Mouse (Mus musculus) stomach, embryonic 16.5 days (tissue): ENCODE results near the gene Magoh. TPM values are rescaled to one million over a fixed set of nuclear protein-coding genes. Genes with fewer than 3 reads are reported as not detected.

Experiments used
- ATAC-seq: fragments of 200-750 bp; cut with Nextera tagmentation; 2 replicates; pipeline ENCODE4 v1.8.0; 2017; ENCODE audit warnings: moderate number of reproducible peaks, moderate TSS enrichment; ENCODE audit not compliant: insufficient read depth, low FRiP score
- H3K27ac ChIP-seq: fragments of 300-500 bp; sonication (generic); 2 replicates; pipeline ENCODE4 v1.5.1; 2014; ENCODE audit warnings: low read length
- H3K27me3 ChIP-seq: fragments of 300-500 bp; sonication (generic); 2 replicates; pipeline ENCODE4 v1.6.1; 2014; ENCODE audit warnings: low read length, control low read depth, mixed read lengths; ENCODE audit not compliant: control insufficient read depth, insufficient read depth
- H3K36me3 ChIP-seq: fragments of 300-500 bp; sonication (generic); 2 replicates; pipeline ENCODE4 v1.6.1; 2014; ENCODE audit warnings: low read length; ENCODE audit not compliant: control insufficient read depth, insufficient read depth
- H3K4me1 ChIP-seq: fragments of 300-500 bp; sonication (generic); 2 replicates; pipeline ENCODE4 v1.6.1; 2014; ENCODE audit warnings: low read length, control low read depth, mixed read lengths; ENCODE audit not compliant: control insufficient read depth, insufficient read depth
- H3K4me2 ChIP-seq: fragments of 300-500 bp; sonication (generic); 2 replicates; pipeline ENCODE4 v1.6.1; 2014; ENCODE audit warnings: low read depth, low read length, mixed read lengths
- H3K4me3 ChIP-seq: fragments of 300-500 bp; sonication (generic); replicated peaks from 2 replicates; pipeline ENCODE4 v1.5.1; 2014; ENCODE audit warnings: mild to moderate bottlenecking, low read length
- H3K9ac ChIP-seq: fragments of 300-500 bp; sonication (generic); 2 replicates; pipeline ENCODE4 v1.6.1; 2014; ENCODE audit warnings: low read length
- H3K9me3 ChIP-seq: fragments of 300-500 bp; sonication (generic); replicated peaks from 2 replicates; pipeline ENCODE4 v1.6.1; 2016; ENCODE audit warnings: low read length, control low read depth; ENCODE audit not compliant: control insufficient read depth
- WGBS: fragments of 180-500 bp; shearing (Covaris S2); extraction: QIAGEN DNeasy Blood & Tissue Kit; methylation state at CpG from one replicate; pipeline ENCODE4 v1.1.7; 2014; 5-methylcytosine and 5-hydroxymethylcytosine counted together
- polyA plus RNA-seq: library from polyadenylated mRNA; unstranded; fragments of >200 nt; fragmentation: Nextera tagmentation; extraction: Ambion mirVana; gene quantifications from 2 replicates; pipeline ENCODE4 v1.2.1, GENCODE M21; 2015

Gene Magoh
- polyA plus RNA-seq, 1 experiment from 2014 or later = 154 TPM

DNA sequence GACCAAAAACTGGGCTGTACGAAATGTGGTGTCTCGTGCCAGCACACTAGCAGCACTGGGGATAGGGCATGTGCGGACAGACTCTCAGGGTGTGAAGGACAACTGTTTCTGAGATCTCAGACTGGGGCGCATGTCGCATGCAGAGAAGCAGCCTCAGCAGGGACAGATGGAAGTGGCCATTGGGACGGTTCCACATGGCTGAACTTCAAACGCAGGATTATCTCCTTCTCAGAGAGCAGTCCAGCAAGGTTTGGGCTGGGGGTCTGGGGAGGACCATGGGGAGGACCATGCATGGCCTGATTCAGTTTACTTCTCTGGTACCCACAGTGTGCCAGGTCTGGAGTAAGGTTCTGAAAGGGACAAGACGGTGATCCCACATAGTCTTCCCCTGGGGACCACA, 35.9 kb upstream of the Magoh start:
- no peaks in the 10 kb centered on the region for H3K9me3 ChIP-seq
- H3K36me3 ChIP-seq = no peaks in the 10 kb centered on the region
- 92% methylated on average over 8 of the region's 8 CpGs for WGBS
- no peak for ATAC-seq
- no peaks in the 10 kb centered on the region for H3K4me1 ChIP-seq
- H3K4me2 ChIP-seq = no peak overlapping the region
- H3K4me3 ChIP-seq = no peak overlapping the region
- no peak overlapping the region for H3K9ac ChIP-seq
- peaks cover 12% of the 10 kb centered on the region for H3K27me3 ChIP-seq
- H3K27ac ChIP-seq = no peak overlapping the region

DNA sequence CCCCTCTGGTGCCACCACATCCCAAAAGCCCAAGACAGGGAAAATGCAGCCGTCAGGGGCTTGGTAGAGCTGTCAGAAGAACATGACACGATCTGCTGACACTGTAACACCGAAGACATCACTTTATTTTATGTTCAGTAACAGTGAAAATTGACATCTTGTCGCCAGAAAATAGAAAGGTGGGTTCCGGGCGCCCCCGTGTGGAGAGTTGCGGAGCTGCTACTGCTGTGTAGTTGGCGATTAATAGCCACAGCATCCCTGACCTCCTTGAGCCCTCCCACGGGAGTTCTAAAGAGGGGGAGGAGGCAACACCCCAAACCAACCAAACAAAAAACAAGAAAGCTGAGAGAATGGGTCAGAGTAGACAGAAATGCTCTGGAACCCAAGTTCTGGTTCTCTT, 34.6 kb upstream of the Magoh start:
- Histone ChIP-seq H3K27ac (no peak overlapping the region), H3K27me3 (peaks cover 12% of the 10 kb centered on the region), H3K4me1 (no peaks in the 10 kb centered on the region), H3K4me3 (no peak overlapping the region), H3K9me3 (no peaks in the 10 kb centered on the region), H3K9ac (no peak overlapping the region), H3K4me2 (no peak overlapping the region), H3K36me3 (no peaks in the 10 kb centered on the region)
- no peak for ATAC-seq
- WGBS = 1% methylated on average over 10 of the region's 10 CpGs

DNA sequence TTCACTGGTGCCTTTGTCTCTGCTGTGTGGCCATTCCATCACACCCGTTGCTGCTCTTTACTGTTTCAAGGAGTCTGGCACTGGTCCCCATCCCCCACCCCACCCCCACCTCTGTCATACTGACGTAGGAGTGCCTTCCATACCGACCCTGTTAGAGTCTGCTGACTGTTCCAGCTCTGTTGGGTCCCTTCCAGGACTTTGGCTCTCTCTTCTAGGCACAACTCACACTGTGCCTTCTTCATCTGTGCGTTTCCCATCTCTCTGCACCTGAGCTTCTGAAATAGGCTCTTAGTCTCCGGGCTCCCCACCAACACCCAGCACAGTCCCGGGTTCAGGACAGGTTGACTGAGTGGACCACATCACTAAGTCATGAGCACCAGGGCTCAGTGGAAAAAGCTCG, 32.8 kb upstream of the Magoh start:
- Histone ChIP-seq H3K36me3 (no peaks in the 10 kb centered on the region), H3K4me1 (no peaks in the 10 kb centered on the region), H3K4me3 (no peak overlapping the region), H3K27ac (no peak overlapping the region), H3K27me3 (peaks cover 12% of the 10 kb centered on the region), H3K4me2 (no peak overlapping the region), H3K9ac (no peak overlapping the region), H3K9me3 (no peaks in the 10 kb centered on the region)
- WGBS = 65% methylated on average over 7 of the region's 7 CpGs
- no peak for ATAC-seq

DNA sequence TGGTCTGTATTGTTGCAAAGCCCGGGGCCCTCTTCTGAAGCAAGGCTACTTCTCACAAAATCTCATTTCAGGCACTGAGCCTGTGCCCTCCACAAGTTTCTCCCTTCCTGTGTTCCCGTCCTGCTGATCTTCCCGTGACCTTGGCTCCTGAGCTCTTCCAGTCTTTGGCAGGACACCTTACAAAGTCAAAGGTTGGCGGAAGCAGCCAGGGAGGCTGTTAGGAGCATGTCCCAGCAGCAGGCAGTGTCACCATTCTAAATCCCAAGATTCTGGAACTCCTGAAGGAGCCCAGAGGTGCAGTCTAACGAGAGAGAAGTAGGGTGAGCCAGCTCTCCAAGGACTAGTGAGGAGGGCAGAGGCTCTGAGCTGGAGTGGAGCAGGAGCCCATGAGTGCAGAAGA, 31.0 kb upstream of the Magoh start:
- no peak for ATAC-seq
- Histone ChIP-seq H3K9ac (no peak overlapping the region), H3K4me2 (no peak overlapping the region), H3K36me3 (no peaks in the 10 kb centered on the region), H3K27me3 (peaks cover 12% of the 10 kb centered on the region), H3K9me3 (no peaks in the 10 kb centered on the region), H3K4me3 (no peak overlapping the region), H3K4me1 (no peaks in the 10 kb centered on the region), H3K27ac (no peak overlapping the region)
- WGBS = 83% methylated on average over 5 of the region's 5 CpGs

DNA sequence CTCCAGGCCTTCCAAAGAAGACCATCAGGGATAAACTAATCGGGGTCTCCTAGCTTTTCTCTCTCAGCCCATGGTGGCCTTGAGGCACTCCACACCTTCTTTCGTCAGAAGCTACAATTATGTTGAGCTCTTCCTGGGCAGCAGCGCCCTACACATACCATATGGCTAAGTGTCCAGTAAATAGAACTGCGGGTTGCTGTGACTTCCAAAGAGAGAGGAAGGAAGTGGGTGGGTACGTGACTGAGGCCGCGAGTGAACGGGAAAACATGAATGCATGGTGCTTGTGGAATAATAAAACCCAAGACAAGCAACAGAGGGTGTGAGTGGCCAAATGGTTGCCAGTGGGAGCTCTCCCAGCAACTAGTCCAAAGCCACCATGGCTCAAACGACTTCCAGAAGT, 29.9 kb upstream of the Magoh start:
- no peak for ATAC-seq
- no peak overlapping the region for H3K27ac ChIP-seq
- WGBS = 74% methylated on average over 9 of the region's 9 CpGs

DNA sequence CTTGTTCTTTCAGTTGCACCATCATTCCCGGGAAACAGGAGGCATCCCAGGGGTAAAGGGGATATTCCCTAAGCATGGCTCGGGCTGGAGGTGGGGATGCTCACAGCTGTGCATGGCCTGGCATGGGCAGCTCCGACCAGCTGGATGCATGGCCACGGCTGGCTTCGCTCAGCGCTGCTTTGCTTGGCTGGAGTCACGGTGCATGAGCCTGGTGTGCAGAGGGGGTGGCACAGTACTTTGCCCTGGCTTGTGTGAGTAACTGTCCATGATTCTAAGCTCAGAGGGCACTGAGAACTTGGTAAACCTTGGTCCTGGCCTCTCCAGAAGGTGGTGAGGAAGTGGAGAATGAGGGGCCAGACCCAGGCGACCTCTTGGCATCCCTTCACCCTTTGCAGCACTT, 29.5 kb upstream of the Magoh start:
- Histone ChIP-seq H3K27me3 (peaks cover 12% of the 10 kb centered on the region), H3K27ac (no peak overlapping the region), H3K4me1 (no peaks in the 10 kb centered on the region), H3K9me3 (no peaks in the 10 kb centered on the region), H3K36me3 (no peaks in the 10 kb centered on the region), H3K4me2 (no peak overlapping the region), H3K4me3 (no peak overlapping the region), H3K9ac (no peak overlapping the region)
- WGBS = 92% methylated on average over 8 of the region's 8 CpGs
- ATAC-seq = no peak

More for the DNA sequence above, 29.9 kb upstream of the Magoh start:
- no peaks in the 10 kb centered on the region for H3K4me1 ChIP-seq
- no peaks in the 10 kb centered on the region for H3K36me3 ChIP-seq
- no peak overlapping the region for H3K9ac ChIP-seq
- H3K27me3 ChIP-seq = peaks cover 12% of the 10 kb centered on the region
- H3K4me3 ChIP-seq = no peak overlapping the region
- no peaks in the 10 kb centered on the region for H3K9me3 ChIP-seq
- no peak overlapping the region for H3K4me2 ChIP-seq

DNA sequence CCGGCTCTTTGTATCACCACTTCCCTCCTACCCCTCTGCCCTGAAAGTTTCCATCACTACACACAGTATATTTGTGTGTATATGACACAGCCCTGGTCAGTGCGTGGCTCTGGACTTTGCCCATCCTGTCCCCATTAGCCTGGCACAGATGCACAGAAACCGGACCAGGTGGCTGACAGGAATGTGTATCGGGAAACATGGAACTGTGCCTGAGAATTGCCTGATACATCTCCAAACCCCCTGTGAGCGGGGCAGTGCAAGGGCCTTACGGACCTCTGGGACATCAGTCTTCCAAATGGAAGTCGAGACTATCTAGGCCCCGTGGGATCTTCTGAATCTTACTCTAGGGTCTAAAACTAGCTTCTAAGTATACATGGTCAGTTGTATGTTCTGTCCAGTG, 26.2 kb upstream of the Magoh start:
- Histone ChIP-seq H3K9me3 (no peaks in the 10 kb centered on the region), H3K4me2 (no peak overlapping the region), H3K9ac (no peak overlapping the region), H3K36me3 (no peaks in the 10 kb centered on the region), H3K27me3 (no peaks in the 10 kb centered on the region), H3K4me1 (no peaks in the 10 kb centered on the region), H3K27ac (no peak overlapping the region), H3K4me3 (no peak overlapping the region)
- ATAC-seq = no peak
- 92% methylated on average over 8 of the region's 8 CpGs for WGBS

DNA sequence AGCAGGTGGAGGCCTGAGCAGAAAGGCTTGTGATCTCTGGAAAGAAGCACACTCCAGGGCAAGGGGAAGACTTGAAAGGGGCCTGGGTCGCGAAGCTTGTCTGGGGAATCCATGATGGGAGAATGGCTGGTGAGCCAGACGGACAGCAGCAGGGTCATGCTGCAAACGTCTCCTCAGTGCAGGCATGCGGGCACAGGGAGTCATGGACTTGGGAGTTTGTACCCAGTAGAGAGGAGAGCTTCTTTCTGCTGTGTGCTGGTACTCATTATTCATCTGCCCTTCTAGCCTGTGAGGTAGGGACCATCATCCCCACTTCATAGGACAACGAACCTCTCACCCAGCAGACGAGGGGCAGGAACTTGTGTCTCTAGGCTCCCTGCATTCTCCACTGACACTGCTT, 25.7 kb upstream of the Magoh start:
- WGBS = 90% methylated on average over 7 of the region's 7 CpGs
- H3K27me3 ChIP-seq = no peaks in the 10 kb centered on the region
- no peak overlapping the region for H3K27ac ChIP-seq
- H3K4me2 ChIP-seq = no peak overlapping the region
- no peak for ATAC-seq
- no peaks in the 10 kb centered on the region for H3K4me1 ChIP-seq
- H3K9ac ChIP-seq = no peak overlapping the region
- H3K36me3 ChIP-seq = no peaks in the 10 kb centered on the region
- no peak overlapping the region for H3K4me3 ChIP-seq
- H3K9me3 ChIP-seq = no peaks in the 10 kb centered on the region

DNA sequence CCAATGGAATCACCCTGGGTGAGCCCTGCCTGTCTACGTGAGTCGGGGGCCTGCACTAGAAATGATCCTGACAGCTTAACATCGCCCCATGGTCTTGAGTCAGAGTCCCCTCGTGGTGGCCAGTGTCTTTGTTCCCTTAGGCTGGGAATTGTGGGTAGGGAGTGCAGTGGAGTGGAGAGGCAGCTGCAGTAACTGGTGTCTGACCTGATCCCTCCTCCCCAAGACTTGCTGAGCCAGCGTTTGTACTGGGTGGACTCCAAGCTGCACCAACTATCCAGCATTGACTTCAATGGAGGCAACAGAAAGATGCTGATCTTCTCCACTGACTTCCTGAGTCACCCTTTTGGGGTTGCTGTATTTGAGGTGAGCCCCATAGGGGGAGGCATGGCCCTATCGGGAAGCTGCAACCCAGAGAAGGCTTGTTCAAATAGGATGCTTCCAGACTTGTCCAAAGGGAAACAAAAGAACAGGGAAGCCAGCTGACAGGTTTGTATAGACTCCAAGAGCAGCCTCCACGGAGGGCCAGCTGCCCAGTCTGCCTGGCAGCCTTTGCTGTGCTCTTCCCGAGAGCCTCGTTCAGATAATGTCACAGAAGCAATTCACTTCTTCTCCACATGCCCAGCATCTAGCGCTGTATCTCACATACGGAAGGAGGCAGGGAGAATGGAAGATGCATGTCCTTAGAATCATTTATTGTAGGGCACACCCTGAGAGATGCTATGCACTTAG, 22.4 kb upstream of the Magoh start:
- H3K4me1 ChIP-seq = no peaks in the 10 kb centered on the region
- no peak overlapping the region for H3K27ac ChIP-seq
- no peaks in the 10 kb centered on the region for H3K36me3 ChIP-seq
- H3K9me3 ChIP-seq = no peaks in the 10 kb centered on the region
- H3K4me3 ChIP-seq = no peak overlapping the region
- H3K27me3 ChIP-seq = no peaks in the 10 kb centered on the region
- H3K4me2 ChIP-seq = no peak overlapping the region
- H3K9ac ChIP-seq = no peak overlapping the region
- WGBS = 75% methylated on average over 11 of the region's 11 CpGs
- ATAC-seq = no peak
